ENCODE assay signal across 8 mouse cellular contexts in genomic region chr13:55592512-55593253, GRCm38 (mm10). TPM values are rescaled to one million over a fixed set of nuclear protein-coding genes. Genes with fewer than 3 reads are reported as not detected.
DNase-seq lines count a peak whose midpoint lies in the region; ATAC-seq lines count a peak whose summit lies in the region.

No protein-coding gene starts in this region.

- H3K4me2 ChIP-seq in hindbrain, embryonic 14.5 days (replicated peaks): peak overlapping the region; percentile 81

- WGBS in hindbrain, embryonic 14.5 days: 4% methylated on average over 29 of the region's 29 CpGs

- DNase-seq in NIH3T3 (ENCODE audit: low read depth): peak; percentile 96
- DNase-seq in cerebellum, postnatal 10 days: peak; percentile 97 to 99
- peak; percentile 95 to 96 for DNase-seq in frontal cortex, postnatal 14 days (ENCODE audit: low spot score in 2 of 2)
- DNase-seq in hindbrain, embryonic 14.5 days (ENCODE audit: low spot score): peak; percentile 99
- DNase-seq in layer of hippocampus, postnatal 36 days: peak; percentile 96 to 97
- peak; percentile 97 for DNase-seq in lung, postnatal 36 days
- peak; percentile 98 for DNase-seq in retina, postnatal 1 day
- DNase-seq in urinary bladder, adult 18-20 months (ENCODE audit: low spot score in 2 of 2): peak; percentile 86 to 94

- peak overlapping the region; percentile 82 for H3K4me3 ChIP-seq in hindbrain, embryonic 14.5 days (replicated peaks; ENCODE audit: low read length)

- H3K36me3 ChIP-seq in hindbrain, embryonic 14.5 days (replicated peaks; ENCODE audit: control insufficient read depth, insufficient read depth): peaks cover 35% of the 10 kb centered on the region

- H3K4me1 ChIP-seq in hindbrain, embryonic 14.5 days (replicated peaks; ENCODE audit: control insufficient read depth, insufficient read depth, low read length): peaks cover 12% of the 10 kb centered on the region

- peak overlapping the region; percentile 81 for H3K27ac ChIP-seq in hindbrain, embryonic 14.5 days

- no peaks in the 10 kb centered on the region for H3K27me3 ChIP-seq in hindbrain, embryonic 14.5 days (ENCODE audit: control insufficient read depth, insufficient read depth, low read length)

- peak overlapping the region; percentile 89 for H3K9ac ChIP-seq in hindbrain, embryonic 14.5 days

- ATAC-seq in hindbrain, embryonic 14.5 days (ENCODE audit: low FRiP score): peak; percentile 99

- no peaks in the 10 kb centered on the region for H3K9me3 ChIP-seq in hindbrain, embryonic 14.5 days (ENCODE audit: control insufficient read depth, low read length)

RNA-seq across cellular contexts. Expression of gene B4galt7, which starts 7.0 kb away (rescaled TPM):
- polyA plus RNA-seq in hindbrain, embryonic 14.5 days (2014; fragmentation: Nextera tagmentation; extraction: Ambion mirVana): 18.3 and 25.3 TPM in 2 replicates
- total RNA-seq in layer of hippocampus, postnatal 36 days (2021): 10 to 100 TPM; 23.6 to 25.0 TPM

RNA-seq across cellular contexts. Expression of gene Tmed9, which starts 19.2 kb away (rescaled TPM):
- 45.7 and 53.6 TPM in 2 replicates for polyA plus RNA-seq in hindbrain, embryonic 14.5 days (2014; fragmentation: Nextera tagmentation; extraction: Ambion mirVana)
- 100 to 1,000 TPM; 141 to 143 TPM for total RNA-seq in layer of hippocampus, postnatal 36 days (2021)

RNA-seq across cellular contexts. Expression of gene Fam193b, which starts 21.8 kb away (rescaled TPM):
- 41.4 and 47.4 TPM in 2 replicates for polyA plus RNA-seq in hindbrain, embryonic 14.5 days (2014; fragmentation: Nextera tagmentation; extraction: Ambion mirVana)
- 10 to 100 TPM; 88.6 to 96.2 TPM for total RNA-seq in layer of hippocampus, postnatal 36 days (2021)

RNA-seq across cellular contexts. Expression of gene Caml, which starts 30.1 kb away (rescaled TPM):
- polyA plus RNA-seq in hindbrain, embryonic 14.5 days (2014; fragmentation: Nextera tagmentation; extraction: Ambion mirVana): 105 and 107 TPM in 2 replicates
- 10 to 100 TPM; 44.2 to 47.9 TPM for total RNA-seq in layer of hippocampus, postnatal 36 days (2021)

RNA-seq across cellular contexts. Expression of gene Ddx46, which starts 42.1 kb away (rescaled TPM):
- polyA plus RNA-seq in hindbrain, embryonic 14.5 days (2014; fragmentation: Nextera tagmentation; extraction: Ambion mirVana): 24.8 and 25.6 TPM in 2 replicates
- 10 to 100 TPM; 47.4 to 52.6 TPM for total RNA-seq in layer of hippocampus, postnatal 36 days (2021)

Comparison
In these comparisons a context has a peak if more than half of its experiments do, and no peak if none do; other contexts are left out.
1. Peak in every context shown above with its lines: DNase-seq, ATAC-seq, H3K4me3 ChIP-seq and H3K27ac ChIP-seq.